Mouse (Mus musculus): ENCODE data around the gene Serpina12. TPM values are rescaled to one million over a fixed set of nuclear protein-coding genes. Genes with fewer than 3 reads are reported as not detected.

Gene Serpina12
- not detected in 2 replicates for polyA plus RNA-seq (2014; fragmentation: Nextera tagmentation; extraction: Ambion mirVana)

GRCm38 (mm10) chr12:104044343-104044742, at the start of gene Serpina12:
Gene Serpina12, minus strand, starts transcription at chr12:104044443.
- H3K4me1 ChIP-seq (ENCODE audit: control insufficient read depth in 2 of 2, insufficient read depth in 2 of 2, low read length in 2 of 2), result no peaks in the 10 kb centered on the region
- 82% methylated on average over 7 of the region's 7 CpGs for WGBS
- H3K9ac ChIP-seq (ENCODE audit: low read length), result no peak within 1 kb of the TSS
- no peaks in the 10 kb centered on the region for H3K9me3 ChIP-seq (ENCODE audit: control insufficient read depth, low read length)
- H3K27ac ChIP-seq (replicated peaks in 1 of 2; ENCODE audit: control insufficient read depth in 1 of 2, insufficient read depth in 1 of 2, low read depth in 2 of 2, low read length in 2 of 2), result no peak within 1 kb of the TSS
- H3K36me3 ChIP-seq (ENCODE audit: control insufficient read depth, insufficient read depth, low read length), result no peaks in the 10 kb centered on the region
- H3K27me3 ChIP-seq (ENCODE audit: control insufficient read depth, insufficient read depth, low read length), result no peaks in the 10 kb centered on the region
- no peak for ATAC-seq (ENCODE audit: insufficient number of reproducible peaks, insufficient read depth, low FRiP score, low read depth)
- H3K4me2 ChIP-seq (ENCODE audit: low read length), result no peak within 1 kb of the TSS
- H3K4me3 ChIP-seq (ENCODE audit: control insufficient read depth in 1 of 2, insufficient read depth in 1 of 2, low read depth in 1 of 2, low read length in 2 of 2), result no peak within 1 kb of the TSS

DNA sequence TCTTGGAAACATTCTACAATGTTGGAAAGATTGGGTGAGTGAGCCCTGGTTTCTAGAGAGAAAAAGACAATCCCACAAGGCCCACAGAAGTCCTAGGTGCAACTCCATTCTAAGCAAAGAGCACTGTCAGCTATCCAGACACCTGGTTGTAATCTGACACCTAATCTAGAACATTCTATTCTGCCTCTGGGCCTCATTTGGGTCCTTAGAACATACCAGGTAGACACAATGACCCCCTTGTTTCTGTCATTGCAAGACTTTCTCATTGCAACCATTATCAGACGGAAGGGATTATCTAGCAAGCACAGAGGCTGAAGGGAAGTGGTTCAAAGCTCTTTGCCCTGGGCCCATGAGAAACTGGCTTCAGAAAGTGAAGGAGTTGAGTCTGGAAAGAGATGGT, 47.1 kb upstream of the Serpina12 start:
- Histone ChIP-seq H3K27me3 (ENCODE audit: control insufficient read depth, insufficient read depth, low read length) (no peaks in the 10 kb centered on the region), H3K9ac (ENCODE audit: low read length) (no peak overlapping the region), H3K36me3 (ENCODE audit: control insufficient read depth, insufficient read depth, low read length) (no peaks in the 10 kb centered on the region), H3K27ac (replicated peaks in 1 of 2; ENCODE audit: control insufficient read depth in 1 of 2, insufficient read depth in 1 of 2, low read depth in 2 of 2, low read length in 2 of 2) (no peak overlapping the region), H3K9me3 (ENCODE audit: control insufficient read depth, low read length) (no peaks in the 10 kb centered on the region), H3K4me3 (ENCODE audit: control insufficient read depth in 1 of 2, insufficient read depth in 1 of 2, low read depth in 1 of 2, low read length in 2 of 2) (no peak overlapping the region), H3K4me1 (ENCODE audit: control insufficient read depth in 2 of 2, insufficient read depth in 2 of 2, low read length in 2 of 2) (no peaks in the 10 kb centered on the region), H3K4me2 (ENCODE audit: low read length) (no peak overlapping the region)
- WGBS, result 70% methylated on average over 1 of the region's 1 CpGs
- ATAC-seq (ENCODE audit: insufficient number of reproducible peaks, insufficient read depth, low FRiP score, low read depth), result no peak

DNA sequence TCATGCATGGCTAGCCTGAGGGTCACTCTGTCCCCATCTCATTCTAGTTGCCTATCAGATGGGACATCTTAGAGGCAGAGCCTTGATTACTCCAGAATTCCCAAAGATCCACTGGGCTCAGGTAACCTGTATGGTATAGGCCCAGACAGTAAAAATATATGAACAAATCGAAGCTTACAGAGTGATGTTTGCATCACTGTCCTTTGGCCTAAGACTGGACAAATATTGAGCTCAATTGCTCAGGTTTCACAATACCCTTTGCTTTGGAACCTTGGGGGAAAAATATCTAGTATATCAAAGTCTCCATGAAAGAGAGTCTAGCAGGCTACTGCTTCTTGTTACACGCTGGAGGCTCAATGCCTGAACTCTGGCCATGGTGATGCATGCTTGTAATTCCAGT, 45.9 kb upstream of the Serpina12 start:
- 69% methylated on average over 2 of the region's 2 CpGs for WGBS
- Histone ChIP-seq H3K27me3 (ENCODE audit: control insufficient read depth, insufficient read depth, low read length) (no peaks in the 10 kb centered on the region), H3K9ac (ENCODE audit: low read length) (no peak overlapping the region), H3K9me3 (ENCODE audit: control insufficient read depth, low read length) (no peaks in the 10 kb centered on the region), H3K4me2 (ENCODE audit: low read length) (no peak overlapping the region), H3K4me1 (ENCODE audit: control insufficient read depth in 2 of 2, insufficient read depth in 2 of 2, low read length in 2 of 2) (no peaks in the 10 kb centered on the region), H3K36me3 (ENCODE audit: control insufficient read depth, insufficient read depth, low read length) (no peaks in the 10 kb centered on the region), H3K27ac (replicated peaks in 1 of 2; ENCODE audit: control insufficient read depth in 1 of 2, insufficient read depth in 1 of 2, low read depth in 2 of 2, low read length in 2 of 2) (no peak overlapping the region), H3K4me3 (ENCODE audit: control insufficient read depth in 1 of 2, insufficient read depth in 1 of 2, low read depth in 1 of 2, low read length in 2 of 2) (no peak overlapping the region)
- no peak for ATAC-seq (ENCODE audit: insufficient number of reproducible peaks, insufficient read depth, low FRiP score, low read depth)

GRCm38 (mm10) chr12:104072286-104072685, 28.0 kb upstream of the Serpina12 start:
- 55% methylated on average over 5 of the region's 5 CpGs for WGBS
- ATAC-seq (ENCODE audit: insufficient number of reproducible peaks, insufficient read depth, low FRiP score, low read depth), result no peak

DNA sequence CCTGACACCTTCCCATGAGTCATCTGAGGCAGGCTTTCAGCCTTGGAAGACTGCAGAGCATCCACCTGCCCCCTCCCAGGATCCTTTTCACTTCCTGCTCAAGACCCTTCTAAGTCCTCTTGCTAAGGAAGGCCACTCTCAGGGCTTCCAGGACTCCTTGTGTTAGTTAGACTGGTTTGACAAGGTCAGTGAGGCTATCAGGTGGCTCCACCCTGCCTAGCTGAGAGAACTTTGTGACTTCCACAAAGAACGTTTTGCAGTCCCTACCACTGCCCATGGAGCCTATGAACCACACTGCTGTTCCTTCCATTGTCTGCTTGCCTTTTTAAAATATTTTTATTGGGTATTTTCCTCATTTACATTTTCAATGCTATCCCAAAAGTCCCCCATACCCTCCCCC, 27.5 kb upstream of the Serpina12 start:
- Histone ChIP-seq H3K27ac (replicated peaks in 1 of 2; ENCODE audit: control insufficient read depth in 1 of 2, insufficient read depth in 1 of 2, low read depth in 2 of 2, low read length in 2 of 2) (no peak overlapping the region), H3K9me3 (ENCODE audit: control insufficient read depth, low read length) (no peaks in the 10 kb centered on the region), H3K36me3 (ENCODE audit: control insufficient read depth, insufficient read depth, low read length) (no peaks in the 10 kb centered on the region), H3K4me3 (ENCODE audit: control insufficient read depth in 1 of 2, insufficient read depth in 1 of 2, low read depth in 1 of 2, low read length in 2 of 2) (no peak overlapping the region), H3K27me3 (ENCODE audit: control insufficient read depth, insufficient read depth, low read length) (peaks cover 14% of the 10 kb centered on the region; the same call in 1 of the 2 replicates), H3K9ac (ENCODE audit: low read length) (no peak overlapping the region), H3K4me2 (ENCODE audit: low read length) (no peak overlapping the region), H3K4me1 (ENCODE audit: control insufficient read depth in 2 of 2, insufficient read depth in 2 of 2, low read length in 2 of 2) (no peaks in the 10 kb centered on the region)
- ATAC-seq (ENCODE audit: insufficient number of reproducible peaks, insufficient read depth, low FRiP score, low read depth), result no peak
- WGBS, result 35% methylated on average over 1 of the region's 1 CpGs

More at GRCm38 (mm10) chr12:104072286-104072685, 28.0 kb upstream of the Serpina12 start:
- H3K27me3 ChIP-seq (ENCODE audit: control insufficient read depth, insufficient read depth, low read length), result peaks cover 14% of the 10 kb centered on the region; the same call in 1 of the 2 replicates
- H3K27ac ChIP-seq (replicated peaks in 1 of 2; ENCODE audit: control insufficient read depth in 1 of 2, insufficient read depth in 1 of 2, low read depth in 2 of 2, low read length in 2 of 2), result no peak overlapping the region
- H3K9me3 ChIP-seq (ENCODE audit: control insufficient read depth, low read length), result no peaks in the 10 kb centered on the region
- H3K4me1 ChIP-seq (ENCODE audit: control insufficient read depth in 2 of 2, insufficient read depth in 2 of 2, low read length in 2 of 2), result no peaks in the 10 kb centered on the region
- no peaks in the 10 kb centered on the region for H3K36me3 ChIP-seq (ENCODE audit: control insufficient read depth, insufficient read depth, low read length)
- H3K4me3 ChIP-seq (ENCODE audit: control insufficient read depth in 1 of 2, insufficient read depth in 1 of 2, low read depth in 1 of 2, low read length in 2 of 2), result no peak overlapping the region
- no peak overlapping the region for H3K9ac ChIP-seq (ENCODE audit: low read length)
- H3K4me2 ChIP-seq (ENCODE audit: low read length), result no peak overlapping the region

GRCm38 (mm10) chr12:104069620-104070019, 25.4 kb upstream of the Serpina12 start:
- Histone ChIP-seq H3K27me3 (ENCODE audit: control insufficient read depth, insufficient read depth, low read length) (peaks cover 14% of the 10 kb centered on the region), H3K27ac (replicated peaks in 1 of 2; ENCODE audit: control insufficient read depth in 1 of 2, insufficient read depth in 1 of 2, low read depth in 2 of 2, low read length in 2 of 2) (no peak overlapping the region), H3K4me3 (ENCODE audit: control insufficient read depth in 1 of 2, insufficient read depth in 1 of 2, low read depth in 1 of 2, low read length in 2 of 2) (no peak overlapping the region), H3K4me1 (ENCODE audit: control insufficient read depth in 2 of 2, insufficient read depth in 2 of 2, low read length in 2 of 2) (no peaks in the 10 kb centered on the region), H3K36me3 (ENCODE audit: control insufficient read depth, insufficient read depth, low read length) (no peaks in the 10 kb centered on the region), H3K4me2 (ENCODE audit: low read length) (no peak overlapping the region), H3K9ac (ENCODE audit: low read length) (no peak overlapping the region), H3K9me3 (ENCODE audit: control insufficient read depth, low read length) (no peaks in the 10 kb centered on the region)
- WGBS, result 11% methylated on average over 2 of the region's 2 CpGs
- ATAC-seq (ENCODE audit: insufficient number of reproducible peaks, insufficient read depth, low FRiP score, low read depth), result no peak

DNA sequence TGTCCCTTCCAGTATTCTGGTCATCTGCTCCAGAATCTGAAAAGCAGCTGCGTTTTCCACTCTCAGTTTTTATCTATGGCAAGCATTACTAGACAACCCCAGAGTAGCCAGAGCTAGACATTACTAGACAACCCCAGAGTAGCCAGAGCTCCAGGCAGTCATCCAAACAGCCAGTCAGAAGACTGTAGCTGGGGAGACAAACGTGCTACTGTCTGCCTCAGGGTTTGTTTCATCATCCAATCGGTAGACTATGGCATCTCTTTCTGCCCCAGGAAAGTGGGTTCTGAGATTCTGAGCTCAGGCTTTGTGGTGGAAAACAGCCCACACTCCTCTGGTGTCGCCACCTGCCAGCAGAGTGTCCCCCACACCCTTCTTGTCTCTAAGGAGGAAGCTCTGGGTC, 23.3 kb upstream of the Serpina12 start:
- peak overlapping the region; percentile 47 for H3K4me2 ChIP-seq (ENCODE audit: low read length)
- no peaks in the 10 kb centered on the region for H3K36me3 ChIP-seq (ENCODE audit: control insufficient read depth, insufficient read depth, low read length)
- peak overlapping the region; percentile 19 to 59; a peak in 2 of 4 replicates for H3K27ac ChIP-seq (replicated peaks in 1 of 2; ENCODE audit: control insufficient read depth in 1 of 2, insufficient read depth in 1 of 2, low read depth in 2 of 2, low read length in 2 of 2)
- H3K27me3 ChIP-seq (ENCODE audit: control insufficient read depth, insufficient read depth, low read length), result peaks cover 15% of the 10 kb centered on the region
- no peaks in the 10 kb centered on the region for H3K9me3 ChIP-seq (ENCODE audit: control insufficient read depth, low read length)
- ATAC-seq (ENCODE audit: insufficient number of reproducible peaks, insufficient read depth, low FRiP score, low read depth), result peak; percentile 49; the same call in 1 of the 2 replicates
- no peak overlapping the region; a peak in 1 of 4 replicates for H3K4me3 ChIP-seq (ENCODE audit: control insufficient read depth in 1 of 2, insufficient read depth in 1 of 2, low read depth in 1 of 2, low read length in 2 of 2)
- WGBS, result 22% methylated on average over 4 of the region's 4 CpGs
- H3K9ac ChIP-seq (ENCODE audit: low read length), result no peak overlapping the region
- H3K4me1 ChIP-seq (ENCODE audit: control insufficient read depth in 2 of 2, insufficient read depth in 2 of 2, low read length in 2 of 2), result no peaks in the 10 kb centered on the region

DNA sequence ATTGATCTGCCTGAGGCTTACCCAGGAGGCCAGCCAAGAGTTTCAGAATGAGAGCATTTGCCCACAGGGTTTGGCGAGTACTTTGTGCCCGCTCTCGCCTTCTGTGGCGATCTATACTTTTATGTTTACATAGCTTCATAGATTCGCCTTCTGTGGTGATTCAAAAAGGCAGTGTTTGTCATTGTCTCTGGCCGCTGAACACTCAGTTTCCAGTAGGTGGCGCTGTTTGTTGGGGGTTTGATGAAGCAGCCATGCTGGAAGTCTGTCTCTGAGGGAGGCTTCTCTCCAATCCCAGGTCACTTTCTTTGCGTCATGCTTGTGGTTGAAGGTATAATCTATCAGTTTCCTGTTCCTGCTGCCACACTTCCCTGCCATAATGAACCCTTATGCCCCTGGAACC, 22.0 kb upstream of the Serpina12 start:
- ATAC-seq (ENCODE audit: insufficient number of reproducible peaks, insufficient read depth, low FRiP score, low read depth), result no peak
- H3K4me2 ChIP-seq (ENCODE audit: low read length), result no peak overlapping the region
- 29% methylated on average over 8 of the region's 8 CpGs for WGBS
- no peak overlapping the region for H3K9ac ChIP-seq (ENCODE audit: low read length)
- no peaks in the 10 kb centered on the region; a peak in 1 of 4 replicates for H3K4me1 ChIP-seq (ENCODE audit: control insufficient read depth in 2 of 2, insufficient read depth in 2 of 2, low read length in 2 of 2)
- no peak overlapping the region for H3K27ac ChIP-seq (replicated peaks in 1 of 2; ENCODE audit: control insufficient read depth in 1 of 2, insufficient read depth in 1 of 2, low read depth in 2 of 2, low read length in 2 of 2)
- H3K4me3 ChIP-seq (ENCODE audit: control insufficient read depth in 1 of 2, insufficient read depth in 1 of 2, low read depth in 1 of 2, low read length in 2 of 2), result no peak overlapping the region
- H3K9me3 ChIP-seq (ENCODE audit: control insufficient read depth, low read length), result no peaks in the 10 kb centered on the region
- no peaks in the 10 kb centered on the region for H3K36me3 ChIP-seq (ENCODE audit: control insufficient read depth, insufficient read depth, low read length)
- H3K27me3 ChIP-seq (ENCODE audit: control insufficient read depth, insufficient read depth, low read length), result peaks cover 18% of the 10 kb centered on the region

All from heart, embryonic 14.5 days (tissue).